Mouse (Mus musculus) testis, adult 2 months (tissue): ENCODE results near the gene Ccdc152.

ENCODE experiments used
- CTCF ChIP-seq: fragments of 200-500 bp; IDR thresholded peaks from 2 replicates; pipeline ENCODE4 v1.5.1; 2012; ENCODE audit warnings: low read depth, mild to moderate bottlenecking, inconsistent platforms, low read length, moderate library complexity; ENCODE audit not compliant: control insufficient read depth, insufficient read depth, insufficient replicate concordance
- POLR2A ChIP-seq: fragments of 200-500 bp; IDR thresholded peaks from 2 replicates; pipeline ENCODE4 v1.6.1; 2012; ENCODE audit warnings: low read depth, mild to moderate bottlenecking, inconsistent platforms, low read length, moderate library complexity; ENCODE audit not compliant: control insufficient read depth

- TF ChIP-seq CTCF = no peak
- no peak for TF ChIP-seq POLR2A
Observed at GRCm38 (mm10) chr15:3281737-3282136, 21.6 kb downstream of the Ccdc152 start.
